Mouse (Mus musculus) small intestine, adult 2 months (tissue): ENCODE data around the gene Eif3i. TPM values are rescaled to one million over a fixed set of nuclear protein-coding genes. Genes with fewer than 3 reads are reported as not detected.

Experiments used
- H3K27ac ChIP-seq: fragments of 200-500 bp; 2 replicates; pipeline ENCODE4 v1.5.1; 2012; ENCODE audit warnings: low read depth, low read length, control low read depth, inconsistent platforms; ENCODE audit not compliant: insufficient read depth
- H3K27me3 ChIP-seq: fragments of 200-500 bp; 2 replicates; pipeline ENCODE4 v1.6.1; 2012; ENCODE audit warnings: mild to moderate bottlenecking, moderate library complexity, low read length, inconsistent platforms; ENCODE audit not compliant: control insufficient read depth, insufficient read depth
- H3K36me3 ChIP-seq: fragments of 200-500 bp; 2 replicates; pipeline ENCODE4 v1.6.1; 2012; ENCODE audit warnings: mild to moderate bottlenecking, low read length, control low read depth, inconsistent platforms; ENCODE audit not compliant: control insufficient read depth, insufficient read depth
- H3K4me1 ChIP-seq: fragments of 200-500 bp; 2 replicates; pipeline ENCODE4 v1.6.1; 2012; ENCODE audit warnings: low read length, inconsistent platforms, mixed read lengths; ENCODE audit not compliant: control insufficient read depth, insufficient read depth, insufficient read length
- H3K4me3 ChIP-seq: fragments of 200-500 bp; 2 replicates; pipeline ENCODE4 v1.5.1; 2012; ENCODE audit warnings: low read depth, mild to moderate bottlenecking, control low read depth, inconsistent platforms, low read length, moderate library complexity
- CTCF ChIP-seq: fragments of 200-500 bp; IDR thresholded peaks from 2 replicates; pipeline ENCODE4 v1.5.1; 2012; ENCODE audit warnings: low read depth, mild to moderate bottlenecking, control low read depth, inconsistent platforms, low read length, moderate library complexity, mixed read lengths; ENCODE audit not compliant: insufficient replicate concordance, insufficient read length; ENCODE audit errors: extremely low read depth
- POLR2A ChIP-seq: fragments of 200-500 bp; IDR thresholded peaks from 2 replicates; pipeline ENCODE4 v1.6.1; 2012; ENCODE audit warnings: low read depth, mild to moderate bottlenecking, control low read depth, inconsistent platforms, low read length, moderate library complexity
- WGBS: fragments of 180-500 bp; shearing (Covaris S2); methylation state at CpG from one replicate; pipeline ENCODE4 v1.1.7; 2018; 5-methylcytosine and 5-hydroxymethylcytosine counted together
- polyA plus RNA-seq: library from polyadenylated mRNA; depleted of rRNA; stranded (reverse); fragments of >200 nt; gene quantifications from 2 replicates; pipeline ENCODE4 v1.2.3, GENCODE M21; 2012

The Eif3i gene
- polyA plus RNA-seq, 1 experiment, result 202 TPM

DNA sequence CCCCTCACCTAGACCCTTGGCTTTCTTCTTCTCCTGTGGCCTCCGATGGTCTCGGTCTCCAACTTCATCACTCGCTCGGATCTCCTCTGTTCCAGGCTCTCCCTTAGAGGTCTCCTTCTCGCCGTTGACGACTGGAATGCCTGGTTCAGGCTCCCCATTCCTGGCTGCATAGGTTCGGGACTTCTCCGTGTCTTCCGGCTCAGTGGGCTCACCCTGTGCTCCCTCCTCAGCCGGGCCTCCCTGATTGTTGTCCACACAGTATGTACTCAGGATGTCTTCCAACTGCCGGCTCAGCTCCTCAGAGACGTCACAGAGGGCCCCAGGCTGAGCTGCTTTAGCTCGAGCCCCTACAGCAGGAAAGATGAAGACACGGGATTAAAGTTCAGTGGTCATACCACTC is 38.8 kb upstream of the Eif3i start:
- H3K4me3 ChIP-seq, result no peak overlapping the region
- no peak overlapping the region for H3K27ac ChIP-seq
- peaks cover 27% of the 10 kb centered on the region for H3K36me3 ChIP-seq
- H3K4me1 ChIP-seq, result peaks cover 9% of the 10 kb centered on the region
- H3K27me3 ChIP-seq, result no peaks in the 10 kb centered on the region
- WGBS, result 82% methylated on average over 15 of the region's 15 CpGs
- no peak for TF ChIP-seq POLR2A
- TF ChIP-seq CTCF, result no peak

DNA sequence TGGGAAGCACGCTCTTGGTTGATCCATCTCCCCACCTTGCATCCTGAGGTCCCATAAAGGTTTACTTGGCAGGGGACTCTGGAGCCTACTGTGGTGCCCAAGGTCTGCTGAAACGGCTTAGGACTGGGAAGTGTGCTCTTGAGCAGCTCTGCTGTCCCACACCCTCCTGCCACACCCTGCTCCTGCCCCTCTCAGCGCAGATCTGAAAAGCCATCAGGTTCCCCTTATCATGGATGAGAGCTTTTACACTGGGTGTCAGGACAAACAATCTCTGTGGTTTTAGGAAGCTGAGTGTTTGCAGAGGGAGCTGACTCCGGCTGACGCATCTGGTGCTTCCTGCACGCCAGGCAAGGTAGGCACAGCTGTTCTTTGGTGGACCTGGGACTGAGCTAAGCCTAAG is 33.4 kb upstream of the Eif3i start:
- H3K4me1 ChIP-seq, result no peaks in the 10 kb centered on the region
- TF ChIP-seq POLR2A, result no peak
- no peak for TF ChIP-seq CTCF
- peaks cover 70% of the 10 kb centered on the region for H3K36me3 ChIP-seq
- H3K27ac ChIP-seq, result no peak overlapping the region
- no peak overlapping the region for H3K4me3 ChIP-seq
- WGBS, result 81% methylated on average over 6 of the region's 6 CpGs
- H3K27me3 ChIP-seq, result no peaks in the 10 kb centered on the region

DNA sequence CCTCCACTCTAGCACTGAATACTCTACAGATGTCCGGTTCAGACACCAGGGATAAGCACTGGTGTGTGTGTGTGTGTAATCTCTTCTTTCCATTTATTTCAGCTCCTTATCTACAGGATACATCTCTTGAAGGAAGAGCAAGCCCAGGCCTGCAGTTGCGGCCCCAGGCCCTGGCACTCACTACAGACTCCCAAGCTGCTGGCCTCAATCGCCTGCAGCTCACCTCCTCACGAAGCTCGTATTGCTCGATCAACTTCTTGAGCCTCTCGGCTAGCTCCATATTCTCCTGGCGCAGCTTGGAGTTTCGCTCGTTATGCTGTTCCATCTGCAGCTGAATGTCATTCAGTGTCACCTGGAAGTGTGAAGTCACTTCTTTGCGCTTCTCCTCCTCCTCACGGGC is 31.4 kb upstream of the Eif3i start:
- WGBS, result 91% methylated on average over 12 of the region's 12 CpGs
- Histone ChIP-seq H3K27me3 (no peaks in the 10 kb centered on the region), H3K36me3 (peaks cover 74% of the 10 kb centered on the region), H3K4me1 (no peaks in the 10 kb centered on the region), H3K27ac (no peak overlapping the region), H3K4me3 (no peak overlapping the region)
- TF ChIP-seq CTCF (no peak), POLR2A (no peak)

DNA sequence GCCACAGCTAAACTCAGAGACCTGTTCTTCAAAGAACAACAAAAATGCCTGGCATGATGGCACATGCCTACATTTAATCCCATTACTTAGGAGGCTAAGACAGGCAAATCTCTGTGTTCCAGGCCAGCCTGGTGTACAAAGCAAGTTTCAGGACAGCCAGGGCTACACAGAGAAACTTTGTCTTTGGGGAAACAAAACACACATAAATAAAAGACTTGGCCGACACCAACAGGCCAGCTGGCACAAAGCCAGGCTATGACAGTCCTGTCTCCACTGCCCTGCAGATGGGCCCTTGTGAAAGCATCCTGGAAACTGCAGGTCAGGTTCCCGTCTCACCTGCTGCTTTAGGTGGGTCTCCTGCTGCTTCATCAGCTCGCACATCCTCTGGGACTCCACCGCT is 30.5 kb upstream of the Eif3i start:
- Histone ChIP-seq H3K36me3 (peaks cover 66% of the 10 kb centered on the region), H3K27ac (no peak overlapping the region), H3K27me3 (no peaks in the 10 kb centered on the region), H3K4me1 (no peaks in the 10 kb centered on the region), H3K4me3 (no peak overlapping the region)
- WGBS, result 68% methylated on average over 4 of the region's 4 CpGs
- no peak for TF ChIP-seq CTCF
- no peak for TF ChIP-seq POLR2A

- 79% methylated on average over 6 of the region's 6 CpGs for WGBS
- H3K4me1 ChIP-seq, result peaks cover 9% of the 10 kb centered on the region
- no peak overlapping the region for H3K4me3 ChIP-seq
- H3K27me3 ChIP-seq, result no peaks in the 10 kb centered on the region
- H3K36me3 ChIP-seq, result peaks cover 32% of the 10 kb centered on the region
- H3K27ac ChIP-seq, result no peak overlapping the region
- TF ChIP-seq CTCF, result no peak
- no peak for TF ChIP-seq POLR2A
Observed at GRCm38 (mm10) chr4:129626035-129626434, 25.6 kb upstream of the Eif3i start.

DNA sequence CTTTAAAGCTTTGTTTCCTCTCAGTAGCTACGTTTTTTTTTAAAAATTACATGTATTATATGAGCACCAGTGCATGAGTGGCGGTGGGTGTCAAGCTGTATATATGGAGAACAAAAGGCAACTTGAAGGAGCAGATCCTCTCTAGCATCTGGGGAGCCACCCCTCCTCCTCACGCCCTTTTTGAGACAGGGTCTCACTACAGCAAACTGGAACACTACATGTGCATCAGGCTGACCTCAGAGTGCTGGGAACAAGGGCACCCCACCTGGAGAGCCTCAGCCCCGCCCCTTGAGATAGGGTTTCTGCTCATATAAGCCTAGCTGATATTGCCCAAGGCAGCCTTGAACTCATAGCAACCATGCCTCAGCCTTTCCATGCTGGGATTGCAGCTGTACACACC is 25.0 kb upstream of the Eif3i start:
- TF ChIP-seq POLR2A (no peak), CTCF (no peak)
- Histone ChIP-seq H3K36me3 (peaks cover 27% of the 10 kb centered on the region), H3K4me3 (no peak overlapping the region), H3K27ac (no peak overlapping the region), H3K27me3 (no peaks in the 10 kb centered on the region), H3K4me1 (peaks cover 9% of the 10 kb centered on the region)
- 60% methylated on average over 4 of the region's 4 CpGs for WGBS

DNA sequence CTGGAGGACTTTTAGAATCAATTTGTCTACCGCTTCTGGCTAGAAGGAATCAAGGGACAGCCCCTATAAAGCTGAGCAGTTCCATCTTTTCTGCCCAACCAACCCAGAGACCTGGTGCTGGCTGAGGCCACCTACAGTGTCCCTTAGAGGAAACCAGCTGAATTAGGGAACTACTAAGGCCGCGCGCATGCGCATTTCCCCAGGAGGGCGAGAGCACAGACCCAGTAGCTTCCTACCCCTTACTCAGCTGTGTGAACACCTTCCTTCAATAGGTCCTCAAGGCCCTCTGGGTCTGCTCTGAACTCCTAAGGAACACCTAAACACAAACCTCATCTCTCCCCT is 24.6 kb upstream of the Eif3i start:
- Histone ChIP-seq H3K36me3 (peaks cover 23% of the 10 kb centered on the region), H3K27me3 (no peaks in the 10 kb centered on the region), H3K4me1 (peaks cover 9% of the 10 kb centered on the region), H3K27ac (peak overlapping the region; percentile 38), H3K4me3 (peak overlapping the region; percentile 71)
- 13% methylated on average over 6 of the region's 6 CpGs for WGBS
- TF ChIP-seq CTCF (no peak), POLR2A (no peak)

- WGBS, result 2% methylated on average over 18 of the region's 18 CpGs
- TF ChIP-seq POLR2A (peak; percentile 52; the same call in 1 of the 2 replicates), CTCF (no peak)
- Histone ChIP-seq H3K27ac (peak overlapping the region; percentile 62), H3K4me3 (peak overlapping the region; percentile 71), H3K4me1 (peaks cover 9% of the 10 kb centered on the region), H3K27me3 (no peaks in the 10 kb centered on the region), H3K36me3 (peaks cover 21% of the 10 kb centered on the region)
Observed at GRCm38 (mm10) chr4:129624281-129625028, 24.0 kb upstream of the Eif3i start.
